Mouse (Mus musculus) fat pad, adult 2 months (tissue): ENCODE measurements around the gene Veph1.

Experiments used
- DNase-seq: peaks from one replicate; pipeline ENCODE4 v3.0.0-alpha.2; 2011; ENCODE audit warnings: low read depth, low spot score; ENCODE audit errors: extremely low read depth

The Veph1 gene

GRCm38 (mm10) chr3:66102599-66102932 lies 194.1 kb downstream of the Veph1 start:
- no peak for DNase-seq

DNA sequence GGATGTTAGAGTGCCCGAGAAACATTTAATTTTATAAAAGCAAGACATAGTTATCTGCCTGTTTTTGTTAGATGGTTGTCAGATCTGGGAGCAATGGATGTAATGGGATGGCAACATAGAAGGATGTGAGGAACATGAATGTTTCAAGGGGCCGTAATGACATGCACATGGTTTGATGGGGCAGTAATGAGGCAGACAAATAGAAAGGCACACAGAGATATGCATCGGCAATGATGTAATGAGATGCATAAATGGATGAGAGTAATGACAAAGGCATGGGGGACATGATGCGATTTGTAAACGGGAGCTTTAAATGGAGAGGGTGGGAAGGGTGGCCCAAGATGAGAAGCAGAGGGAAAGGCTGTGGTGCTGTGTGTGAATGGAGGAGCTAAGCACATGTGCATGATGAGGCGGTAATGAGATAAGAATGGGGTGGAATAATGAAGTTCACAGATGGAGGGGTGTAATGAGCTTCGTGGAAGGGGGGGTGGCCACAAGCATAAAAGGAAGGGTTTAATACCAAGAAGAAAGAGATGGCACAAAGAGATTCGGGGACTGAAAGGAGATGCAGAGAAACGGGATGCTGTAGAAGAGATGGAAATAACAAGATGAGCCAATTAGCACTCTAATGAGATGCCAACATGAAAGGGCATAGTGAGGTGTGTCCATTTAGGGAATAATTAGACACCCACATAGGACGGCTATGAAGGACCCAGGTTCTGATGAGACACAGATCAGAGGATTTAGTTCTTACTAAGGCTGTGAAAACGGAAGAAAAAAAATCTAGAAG lies 194.6 kb downstream of the Veph1 start:
- DNase-seq, result no peak

GRCm38 (mm10) chr3:66101074-66101473 lies 195.6 kb downstream of the Veph1 start:
- DNase-seq, result no peak

DNA sequence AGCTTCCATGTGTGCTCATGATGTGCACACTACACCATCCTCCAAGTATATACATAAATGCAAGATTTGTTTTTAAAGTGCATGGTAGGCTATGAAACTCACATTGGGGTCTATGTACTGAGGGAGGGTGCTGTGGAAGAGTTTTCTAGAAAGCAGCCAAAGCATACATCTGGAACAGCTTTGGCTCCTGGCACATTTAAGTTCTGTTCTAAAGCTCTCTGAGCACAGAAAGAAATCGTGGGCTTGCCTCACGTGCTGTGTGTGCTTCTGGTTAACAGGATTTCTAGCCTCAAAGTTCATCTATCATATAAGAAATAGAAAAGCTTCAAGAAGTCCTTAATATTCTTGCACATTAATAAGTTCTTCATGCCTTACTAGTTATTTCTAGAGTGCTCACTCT lies 204.9 kb downstream of the Veph1 start:
- DNase-seq, result no peak

DNA sequence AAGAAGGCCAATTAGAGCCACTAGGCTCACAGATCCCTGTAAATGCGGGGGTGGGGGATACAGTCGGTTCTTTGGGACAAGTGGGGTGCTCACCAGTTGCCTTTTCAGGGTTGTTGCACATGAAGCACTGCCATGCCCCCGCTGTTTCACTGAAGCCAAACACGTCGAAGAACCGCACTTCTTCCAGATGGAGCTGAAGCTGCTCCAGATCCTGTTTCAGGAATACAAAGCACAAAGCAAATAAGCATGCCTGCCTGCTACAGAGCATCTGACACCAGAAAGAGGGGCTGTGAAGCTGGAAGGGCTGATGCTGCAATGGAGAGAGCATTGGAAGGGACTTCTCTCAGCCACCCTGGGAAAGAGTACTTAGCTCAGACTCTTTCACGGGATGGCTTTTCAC lies 209.0 kb downstream of the Veph1 start:
- DNase-seq, result no peak

DNA sequence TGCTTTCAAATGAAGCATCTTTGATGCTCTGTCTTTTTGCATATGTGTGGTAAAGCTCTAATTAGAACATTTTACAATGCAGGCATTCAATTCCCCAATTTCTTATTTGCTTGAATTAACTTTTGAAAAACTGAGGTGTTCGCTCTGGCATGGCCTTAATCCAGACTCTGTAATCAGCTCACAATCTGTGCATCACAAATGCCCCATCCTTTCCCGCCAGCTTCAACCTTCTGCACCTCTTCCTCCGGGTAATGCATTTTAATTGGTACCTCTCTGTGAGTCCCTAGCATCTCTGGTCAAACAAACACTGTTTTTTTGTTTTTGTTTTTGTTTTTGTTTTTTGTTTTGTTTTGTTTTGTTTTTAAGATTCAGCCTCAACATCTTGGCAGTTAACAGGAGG lies 212.8 kb downstream of the Veph1 start:
- no peak for DNase-seq

GRCm38 (mm10) chr3:66083407-66083806 lies 213.2 kb downstream of the Veph1 start:
- no peak for DNase-seq

DNA sequence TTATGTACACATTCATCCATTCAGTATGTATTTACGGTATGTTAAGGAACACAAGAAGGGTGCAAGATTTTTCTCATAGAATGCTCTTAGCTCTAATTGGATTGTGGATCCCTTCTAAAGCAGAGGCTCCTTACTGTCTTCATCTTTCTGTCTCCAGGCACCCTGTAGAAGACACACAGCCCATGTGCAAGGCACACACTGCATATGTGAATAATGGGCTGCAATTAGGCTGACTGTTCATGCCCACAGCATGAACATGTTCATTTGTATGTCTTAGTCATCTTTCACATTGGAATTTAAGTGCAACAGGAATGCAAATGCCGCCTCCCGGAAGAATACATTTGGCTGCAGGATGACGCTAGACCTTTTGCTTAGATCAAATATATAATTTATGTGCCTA lies 213.7 kb downstream of the Veph1 start:
- no peak for DNase-seq

DNA sequence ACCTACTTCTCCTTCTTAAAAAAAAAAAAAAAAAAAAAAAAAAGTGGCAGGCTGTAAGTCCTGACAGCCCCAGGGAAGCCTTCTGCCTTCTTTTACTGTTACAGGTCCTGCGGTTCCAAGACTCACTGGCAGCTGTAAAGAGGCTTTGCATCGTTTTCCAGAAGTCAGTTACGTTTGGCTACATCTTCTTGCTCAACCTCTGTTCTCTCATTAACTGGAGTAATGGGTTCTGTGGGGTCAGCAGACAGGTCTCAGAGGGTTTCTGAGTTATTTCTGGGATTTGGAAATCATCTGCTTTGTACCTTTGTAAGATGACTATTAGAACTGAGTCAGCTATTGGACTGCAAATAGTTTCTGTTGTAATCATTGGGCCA lies 215.3 kb downstream of the Veph1 start:
- peak; percentile 97 for DNase-seq

GRCm38 (mm10) chr3:66080631-66081362 lies 215.8 kb downstream of the Veph1 start:
- DNase-seq, result no peak

DNA sequence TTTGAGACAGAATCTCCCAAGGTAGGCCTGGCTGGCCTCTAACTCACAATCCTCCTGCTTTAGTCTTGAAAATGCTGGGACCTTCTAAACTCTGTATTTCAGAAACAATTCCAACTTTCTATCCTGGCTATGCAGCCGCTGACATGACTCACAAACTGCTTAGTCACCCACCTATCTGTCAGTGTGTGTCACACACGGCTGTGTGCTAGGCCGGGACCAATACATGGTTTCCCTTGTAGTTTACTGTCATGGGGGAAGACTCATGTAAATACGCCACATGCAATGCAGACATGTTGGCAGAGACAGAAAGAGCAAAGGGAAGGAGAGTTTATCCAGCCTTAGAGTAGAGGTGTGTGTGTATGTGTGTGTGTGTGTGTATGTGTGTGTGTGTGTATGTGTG lies 216.8 kb downstream of the Veph1 start:
- no peak for DNase-seq

GRCm38 (mm10) chr3:66078898-66079537 lies 217.6 kb downstream of the Veph1 start:
- DNase-seq, result no peak

GRCm38 (mm10) chr3:66078026-66078721 lies 218.5 kb downstream of the Veph1 start:
- peak; percentile 91 for DNase-seq

GRCm38 (mm10) chr3:66070274-66070673 lies 226.4 kb downstream of the Veph1 start:
- DNase-seq, result no peak

GRCm38 (mm10) chr3:66063881-66064280 lies 232.8 kb downstream of the Veph1 start:
- no peak for DNase-seq

DNA sequence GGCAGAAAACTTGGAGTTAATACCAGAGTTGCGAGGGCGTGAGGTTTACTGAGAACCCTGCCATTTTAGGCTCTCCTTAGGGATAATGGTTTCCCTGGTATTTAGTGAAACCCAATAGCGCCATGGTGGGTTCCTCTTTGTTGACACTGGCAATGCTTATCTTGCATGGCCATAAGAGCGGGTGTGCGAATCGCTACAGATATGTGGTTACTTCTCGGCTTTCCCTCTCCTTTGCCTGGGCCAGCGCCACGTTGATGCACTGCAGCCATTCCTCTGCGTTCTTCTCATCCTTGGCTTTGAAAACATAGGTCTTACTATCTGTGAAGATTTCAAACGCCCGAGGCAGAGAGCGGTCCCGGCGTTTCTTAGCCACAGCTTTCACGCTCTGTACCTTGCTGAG lies 239.7 kb downstream of the Veph1 start:
- no peak for DNase-seq

DNA sequence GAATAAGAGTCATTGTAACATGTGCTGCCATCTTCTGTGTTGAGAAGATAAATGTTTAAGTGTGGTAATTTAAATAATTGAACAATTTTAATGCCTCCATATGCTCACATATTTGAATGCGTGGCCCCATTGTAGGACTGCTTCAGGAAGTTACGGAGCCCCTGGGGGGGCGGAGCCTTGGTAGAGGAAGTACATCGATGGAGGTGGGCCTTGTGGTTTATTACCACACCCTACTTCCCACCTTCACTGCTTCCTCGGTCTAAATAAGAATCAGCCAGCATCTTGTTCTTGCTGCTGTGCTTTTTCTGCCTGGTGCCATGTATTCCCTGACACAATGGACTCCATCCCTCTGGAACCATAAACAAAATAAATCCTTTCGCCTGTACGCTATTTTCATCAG lies 241.0 kb downstream of the Veph1 start:
- no peak for DNase-seq

GRCm38 (mm10) chr3:66050092-66050886 lies 246.3 kb downstream of the Veph1 start:
- DNase-seq, result no peak

DNA sequence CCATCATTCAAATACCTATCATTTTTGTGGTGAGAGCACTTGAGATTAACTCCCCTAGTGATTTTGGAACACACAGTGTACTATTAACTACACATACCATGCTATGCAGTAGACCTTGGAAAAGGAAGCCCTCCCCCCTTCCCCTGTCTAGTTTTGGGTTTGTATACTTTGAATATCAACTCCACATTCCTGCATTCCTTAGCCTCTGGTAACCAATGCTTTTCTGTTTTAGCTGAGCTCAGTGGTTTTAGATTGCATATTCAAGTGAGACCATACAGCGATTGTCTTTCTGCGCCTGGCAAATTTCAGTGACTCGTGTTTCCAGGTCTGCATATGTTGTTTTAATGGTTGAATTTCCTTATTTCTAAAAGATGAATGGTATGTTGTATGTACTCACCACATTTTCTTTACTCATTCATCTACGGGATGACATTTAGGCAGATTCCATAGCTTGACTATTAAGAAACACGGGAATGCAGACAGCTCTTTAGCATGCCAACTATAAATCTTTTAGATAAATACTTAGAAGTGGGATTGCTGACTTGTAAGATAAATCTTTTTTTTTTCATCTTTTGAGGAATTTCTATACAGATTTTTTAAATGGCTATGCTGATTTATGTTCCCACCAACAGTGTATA lies 255.7 kb downstream of the Veph1 start:
- no peak for DNase-seq

DNA sequence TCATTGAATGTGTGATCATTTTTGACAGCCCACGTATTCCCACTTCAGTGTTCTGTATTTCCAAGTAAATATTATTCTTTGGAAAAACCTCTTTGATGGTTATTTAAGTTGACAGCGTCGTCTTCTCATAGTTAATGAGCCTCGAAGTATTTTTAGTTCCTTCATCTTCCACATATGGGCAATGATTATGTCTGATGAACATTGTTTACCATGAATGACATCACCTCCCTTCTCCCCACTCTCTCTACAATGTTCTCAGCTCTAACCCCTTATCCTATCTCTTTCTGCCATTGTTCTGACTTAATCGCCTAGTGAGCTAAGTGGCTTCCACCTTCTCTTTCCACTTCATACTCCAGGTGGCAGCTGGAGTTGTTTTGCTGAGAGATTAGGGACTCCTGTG lies 261.4 kb downstream of the Veph1 start:
- DNase-seq, result no peak
